In genomic region chr5:103691624-103692530, GRCm38 (mm10) we compare ENCODE assay signal across 8 mouse cellular contexts. TPM values are rescaled to one million over a fixed set of nuclear protein-coding genes. Genes with fewer than 3 reads are reported as not detected.
DNase-seq lines count a peak whose midpoint lies in the region; ATAC-seq and TF ChIP-seq lines count a peak whose summit lies in the region.

Gene Aff1, plus strand, starts transcription at chr5:103692374.

- peak within 1 kb of the TSS; percentile 99 for H3K4me2 ChIP-seq in forebrain, postnatal 0 days (ENCODE audit: low read depth)
- H3K4me2 ChIP-seq in lung, embryonic 15.5 days = peak within 1 kb of the TSS; percentile 100

- peak within 1 kb of the TSS; percentile 70 for H3K9ac ChIP-seq in MEL (ENCODE audit: control insufficient read depth, low read depth, low read length, poor library complexity, severe bottlenecking)
- H3K9ac ChIP-seq in forebrain, postnatal 0 days = peak within 1 kb of the TSS; percentile 33
- H3K9ac ChIP-seq in lung, embryonic 15.5 days = peak within 1 kb of the TSS; percentile 48

- ATAC-seq in forebrain, postnatal 0 days = peak; percentile 81
- ATAC-seq in lung, embryonic 15.5 days (ENCODE audit: borderline replicate concordance, extremely low read depth, low FRiP score, low TSS enrichment) = peak; percentile 92

- TF ChIP-seq RAD21 in MEL (IDR thresholded peaks at IDR 0.05; ENCODE audit: low read depth, low read length) = no peak

- no peaks in the 10 kb centered on the region for H3K9me3 ChIP-seq in MEL (replicated peaks; ENCODE audit: insufficient read depth, low read length)
- no peaks in the 10 kb centered on the region for H3K9me3 ChIP-seq in forebrain, postnatal 0 days (ENCODE audit: low read length)
- H3K9me3 ChIP-seq in lung, embryonic 15.5 days = no peaks in the 10 kb centered on the region

- peak in 1 of 2 experiments; percentile 35; a peak in 1 of 4 replicates for TF ChIP-seq POLR2A in MEL (IDR thresholded peaks at IDR 0.05; ENCODE audit: control insufficient read depth in 1 of 2, insufficient read depth in 1 of 2, low read depth in 1 of 2, low read length in 2 of 2, poor library complexity in 1 of 2)
- TF ChIP-seq POLR2A in cerebellum, adult 2 months (IDR thresholded peaks at IDR 0.05; ENCODE audit: borderline replicate concordance, insufficient read depth, low read length) = no peak
- TF ChIP-seq POLR2A in olfactory bulb, adult 2 months (IDR thresholded peaks at IDR 0.05; ENCODE audit: insufficient read depth, low read depth, low read length) = no peak; the same call in 1 of the 2 replicates
- TF ChIP-seq POLR2A in thymus, adult 2 months (IDR thresholded peaks at IDR 0.05; ENCODE audit: control insufficient read depth, extremely low read depth, insufficient read depth, low read length, poor library complexity) = peak; percentile 65

- 0 out of 4 replicates have a peak, but pooled peaks have one; percentile 3 to 17 for TF ChIP-seq EP300 in MEL (IDR thresholded peaks at IDR 0.05; ENCODE audit: low read depth in 1 of 2, low read length in 2 of 2)

- H3K27me3 ChIP-seq in MEL (ENCODE audit: control insufficient read depth in 1 of 2, insufficient read depth in 2 of 2, low read length in 2 of 2) = peaks cover 0 to 5% of the 10 kb centered on the region in 2 experiments; a peak in 3 of 4 replicates
- H3K27me3 ChIP-seq in cerebellum, adult 2 months (ENCODE audit: control insufficient read depth, insufficient read depth, low read length) = peaks cover 1% of the 10 kb centered on the region; the same call in 1 of the 2 replicates
- H3K27me3 ChIP-seq in forebrain, postnatal 0 days (ENCODE audit: insufficient read depth, low read length) = peaks cover 29% of the 10 kb centered on the region
- H3K27me3 ChIP-seq in lung, embryonic 15.5 days = peaks cover 23% of the 10 kb centered on the region
- no peaks in the 10 kb centered on the region for H3K27me3 ChIP-seq in thymus, adult 2 months (ENCODE audit: control insufficient read depth, insufficient read depth, low read length)

- no peaks in the 10 kb centered on the region; a peak in 1 of 4 replicates for H3K36me3 ChIP-seq in MEL (ENCODE audit: control insufficient read depth in 1 of 2, insufficient read depth in 2 of 2, low read length in 2 of 2)
- no peaks in the 10 kb centered on the region for H3K36me3 ChIP-seq in forebrain, postnatal 0 days (ENCODE audit: insufficient read depth)
- no peaks in the 10 kb centered on the region for H3K36me3 ChIP-seq in lung, embryonic 15.5 days
- no peaks in the 10 kb centered on the region for H3K36me3 ChIP-seq in thymus, adult 2 months (ENCODE audit: control insufficient read depth, insufficient read depth, low read length)

- no peaks in the 10 kb centered on the region for H3K79me2 ChIP-seq in MEL (ENCODE audit: control insufficient read depth, insufficient read depth, low read length, poor library complexity)

- peak within 1 kb of the TSS; percentile 60 to 72 for H3K4me3 ChIP-seq in MEL (ENCODE audit: control insufficient read depth in 1 of 2, insufficient read depth in 1 of 2, low read depth in 2 of 2, low read length in 2 of 2)
- peak within 1 kb of the TSS; percentile 64 for H3K4me3 ChIP-seq in cerebellum, adult 2 months (replicated peaks; ENCODE audit: insufficient read depth, low read depth, low read length)
- H3K4me3 ChIP-seq in forebrain, postnatal 0 days (ENCODE audit: low read depth, low read length) = peak within 1 kb of the TSS; percentile 46
- peak within 1 kb of the TSS; percentile 72 for H3K4me3 ChIP-seq in lung, embryonic 15.5 days
- H3K4me3 ChIP-seq in olfactory bulb, adult 2 months (ENCODE audit: insufficient read depth, low read depth, low read length) = peak within 1 kb of the TSS; percentile 50
- H3K4me3 ChIP-seq in thymus, adult 2 months (ENCODE audit: control insufficient read depth, insufficient read depth, low read length) = peak within 1 kb of the TSS; percentile 69

- DNase-seq in MEL (ENCODE audit: low read depth, low spot score) = peak; percentile 89
- DNase-seq in cerebellum, adult 2 months = peak; percentile 68 to 70
- peak; percentile 48 for DNase-seq in forebrain, postnatal 0 days
- DNase-seq in heart, postnatal 36 days = peak; percentile 95 to 97
- DNase-seq in layer of hippocampus, adult 8-10 months (ENCODE audit: low spot score in 2 of 2) = peak; percentile 22 to 58
- peak; percentile 94 for DNase-seq in thymus, adult 2 months

- WGBS in cerebellum, adult 2 months = 10% methylated on average over 50 of the region's 50 CpGs
- WGBS in forebrain, postnatal 0 days = 6% methylated on average over 50 of the region's 50 CpGs
- WGBS in lung, embryonic 15.5 days = 3% methylated on average over 50 of the region's 50 CpGs
- WGBS in olfactory bulb, adult 2 months = 6% methylated on average over 50 of the region's 50 CpGs
- WGBS in thymus, adult 2 months = under 1% methylated on average over 50 of the region's 50 CpGs

- peak within 1 kb of the TSS; percentile 63 for H3K27ac ChIP-seq in MEL (ENCODE audit: control insufficient read depth, low read depth, low read length)
- H3K27ac ChIP-seq in cerebellum, adult 2 months (ENCODE audit: insufficient read depth, low read length) = no peak within 1 kb of the TSS
- no peak within 1 kb of the TSS for H3K27ac ChIP-seq in forebrain, postnatal 0 days (ENCODE audit: low read depth, low read length)
- 0 out of 2 replicates have a peak within 1 kb of the TSS, but pooled peaks have one; percentile 24 for H3K27ac ChIP-seq in lung, embryonic 15.5 days
- no peak within 1 kb of the TSS for H3K27ac ChIP-seq in olfactory bulb, adult 2 months (ENCODE audit: insufficient read depth, low read depth, low read length)
- peak within 1 kb of the TSS; percentile 75 for H3K27ac ChIP-seq in thymus, adult 2 months (ENCODE audit: control insufficient read depth, insufficient read depth, low read length)

- intact Hi-C loops in heart, postnatal 36 days (cut with DNase I) = loop anchor here (2.0 to 5.0 kb wide), 2 partner anchors 61 to 220 kb away; partner anchors contain the start of gene Klhl8

- TF ChIP-seq CTCF in MEL (IDR thresholded peaks at IDR 0.05 in 2 of 3, conservative IDR thresholded peaks at IDR 0.05 in 1 of 3; ENCODE audit: control insufficient read depth in 1 of 3, insufficient read depth in 1 of 3, low read depth in 2 of 3, low read length in 3 of 3, poor library complexity in 1 of 3, severe bottlenecking in 1 of 3) = no peak
- no peak for TF ChIP-seq CTCF in cerebellum, adult 2 months (IDR thresholded peaks at IDR 0.05; ENCODE audit: borderline replicate concordance, insufficient read depth, low read depth, low read length)
- no peak for TF ChIP-seq CTCF in forebrain, postnatal 0 days (IDR thresholded peaks at IDR 0.05; ENCODE audit: low read depth)
- TF ChIP-seq CTCF in olfactory bulb, adult 2 months (IDR thresholded peaks at IDR 0.05; ENCODE audit: insufficient read depth, low read depth, low read length) = no peak
- TF ChIP-seq CTCF in thymus, adult 2 months (IDR thresholded peaks at IDR 0.05; ENCODE audit: borderline replicate concordance, control insufficient read depth, extremely low read depth, insufficient read depth, low read length, poor library complexity) = peak; percentile 42; the same call in 1 of the 2 replicates

- H3K4me1 ChIP-seq in MEL (ENCODE audit: control insufficient read depth in 1 of 2, insufficient read depth in 2 of 2, low read length in 2 of 2) = 0 out of 4 replicates have a peak, but pooled peaks cover 0 to 4% of the 10 kb centered on the region in 2 experiments
- H3K4me1 ChIP-seq in cerebellum, adult 2 months (ENCODE audit: control insufficient read depth, insufficient read depth, low read length) = no peaks in the 10 kb centered on the region
- peaks cover 13% of the 10 kb centered on the region; the same call in 1 of the 2 replicates for H3K4me1 ChIP-seq in forebrain, postnatal 0 days (ENCODE audit: insufficient read depth)
- peaks cover 14% of the 10 kb centered on the region for H3K4me1 ChIP-seq in lung, embryonic 15.5 days
- H3K4me1 ChIP-seq in olfactory bulb, adult 2 months (ENCODE audit: control insufficient read depth, insufficient read depth, low read length) = peaks cover 17% of the 10 kb centered on the region
- peaks cover 9% of the 10 kb centered on the region for H3K4me1 ChIP-seq in thymus, adult 2 months (replicated peaks; ENCODE audit: control insufficient read depth, insufficient read depth, low read length)

TF ChIP-seq in MEL, 35 proteins besides CTCF, POLR2A, EP300 and RAD21 (continues in another document):
- peak; percentile 72; the same call in 1 of the 2 replicates for TF ChIP-seq MYC (IDR thresholded peaks at IDR 0.05; ENCODE audit: low read depth, low read length)
- no peak for TF ChIP-seq POLR2AphosphoS2 (IDR thresholded peaks at IDR 0.05; ENCODE audit: low read length)
- no peak for TF ChIP-seq BHLHE40 (IDR thresholded peaks at IDR 0.05; ENCODE audit: borderline replicate concordance, low read depth, low read length)
- TF ChIP-seq CHD2 (IDR thresholded peaks at IDR 0.05; ENCODE audit: low read length) = no peak
- no peak for TF ChIP-seq GABPA (IDR thresholded peaks at IDR 0.05; ENCODE audit: low read depth, low read length)
- TF ChIP-seq TCF12 (IDR thresholded peaks at IDR 0.05; ENCODE audit: low read depth, low read length) = 0 out of 2 replicates have a peak, but pooled peaks have one; percentile 22
- no peak for TF ChIP-seq USF1 (IDR thresholded peaks at IDR 0.05; ENCODE audit: low read depth, low read length)
- no peak for TF ChIP-seq NRF1 (IDR thresholded peaks at IDR 0.05; ENCODE audit: insufficient read depth, low read depth, low read length, poor library complexity, severe bottlenecking)
- peak; percentile 36; the same call in 1 of the 2 replicates for TF ChIP-seq NELFE (IDR thresholded peaks at IDR 0.05; ENCODE audit: low read depth, low read length)
- TF ChIP-seq SMC3 (IDR thresholded peaks at IDR 0.05; ENCODE audit: low read depth, low read length) = no peak
- no peak for TF ChIP-seq E2F4 (IDR thresholded peaks at IDR 0.05; ENCODE audit: borderline replicate concordance, low read depth, low read length)
- TF ChIP-seq RCOR1 (IDR thresholded peaks at IDR 0.05; ENCODE audit: low read depth, low read length) = no peak
- TF ChIP-seq GATA1 (IDR thresholded peaks at IDR 0.05; ENCODE audit: low read depth, low read length) = no peak

RNA-seq across cellular contexts. Expression of gene Aff1, which starts in this region (rescaled TPM):
- 5.4 and 7.8 TPM in 2 replicates for total RNA-seq in MEL (2012; rRNA removed)
- polyA plus RNA-seq in MEL (2012; ENCODE audit: insufficient read depth in 1 of 2, insufficient read length in 2 of 2, low read depth in 1 of 2, low replicate concordance in 2 of 2, missing spikeins in 1 of 2) = 10 to 100 TPM in 1 of 2 experiments, not detected in 1; 13.4 TPM
- 9.3 TPM in 2 replicates for polyA plus RNA-seq in cerebellum, adult 2 months (2012; rRNA removed)
- total RNA-seq in forebrain, postnatal 0 days (2014; rRNA removed) = 2.4 and 4.0 TPM in 2 replicates
- polyA plus RNA-seq in forebrain, postnatal 0 days (2015; fragmentation: Nextera tagmentation; extraction: Ambion mirVana) = 0.88 and 1.0 TPM in 2 replicates
- total RNA-seq in heart, postnatal 36 days (2021) = 10 to 100 TPM; 36.1 to 52.1 TPM
- 10 to 100 TPM; 19.5 to 24.0 (median 21.1) TPM for total RNA-seq in layer of hippocampus, adult 8-10 months (2022)
- polyA plus RNA-seq in lung, embryonic 15.5 days (2015; fragmentation: Nextera tagmentation; extraction: Ambion mirVana) = 5.4 and 6.7 TPM in 2 replicates
- polyA plus RNA-seq in olfactory bulb, adult 2 months (2012; ENCODE audit: insufficient read depth, insufficient read length, low replicate concordance, missing spikeins) = not detected in 2 replicates
- polyA plus RNA-seq in thymus, adult 2 months (2012; rRNA removed) = 49.1 and 51.7 TPM in 2 replicates

Comparison
In these comparisons a context has a peak if more than half of its experiments do, and no peak if none do; other contexts are left out.
1. DNase-seq: peak in every context shown above with its lines; median percentile 96 in heart, postnatal 36 days; 94 in thymus, adult 2 months; 89 in MEL; 69 in cerebellum, adult 2 months; 48 in forebrain, postnatal 0 days; 40 in layer of hippocampus, adult 8-10 months.
2. H3K27ac ChIP-seq: peak in MEL (single experiment), lung, embryonic 15.5 days (single experiment) and thymus, adult 2 months (single experiment); none in cerebellum, adult 2 months (single experiment), forebrain, postnatal 0 days (single experiment) and olfactory bulb, adult 2 months (single experiment).
3. Peak in every context shown above with its lines, with median percentiles within 50 percentile points of each other: H3K4me3 ChIP-seq and H3K9ac ChIP-seq.